Mouse (Mus musculus) WW6 (cell line): Measurements from ENCODE around the gene Rap1gap2.
"Not testable (repeated sequence)": the region's sequence is repeated elsewhere in the genome, so short reads cannot be mapped to it uniquely, and the experiment has no call there.

ENCODE experiments used
- DNase-seq: peaks from one replicate; pipeline ENCODE4 v3.0.0-alpha.2; 2013; ENCODE audit warnings: low read depth, low spot score

Gene Rap1gap2

DNA sequence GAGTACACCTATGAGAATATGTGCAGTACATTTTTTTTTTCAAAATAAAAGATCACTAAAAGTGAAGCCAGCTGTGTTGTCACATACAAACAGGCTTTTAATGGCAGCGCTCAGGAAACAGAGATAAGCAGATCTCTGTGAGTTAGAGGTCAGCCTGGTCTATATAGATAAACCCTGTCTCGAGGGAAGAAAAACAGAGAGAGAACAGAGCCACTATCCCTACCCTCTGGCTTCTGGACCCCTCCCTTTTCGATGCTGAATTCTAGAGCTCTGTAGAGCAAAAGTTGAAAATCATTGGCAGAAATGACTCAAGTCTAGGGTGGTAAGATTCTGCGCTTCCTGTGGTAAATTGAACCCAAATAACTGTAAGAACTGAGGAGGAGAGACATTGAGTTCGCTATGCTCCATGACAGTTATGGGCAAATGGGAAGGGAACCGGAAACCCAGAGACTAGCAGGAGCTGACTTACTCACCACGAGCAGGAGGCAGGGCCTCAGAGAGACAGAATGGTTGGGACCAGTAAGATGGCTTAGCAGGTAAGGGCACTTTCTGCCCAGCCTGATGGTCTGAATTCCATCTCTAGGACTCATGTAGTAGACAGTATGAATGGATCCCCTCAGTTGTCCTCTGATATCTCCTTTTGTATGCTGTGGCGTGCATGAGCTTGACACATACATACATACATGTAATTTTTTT, 11.4 kb upstream of the Rap1gap2 start:
- DNase-seq = no peak

DNA sequence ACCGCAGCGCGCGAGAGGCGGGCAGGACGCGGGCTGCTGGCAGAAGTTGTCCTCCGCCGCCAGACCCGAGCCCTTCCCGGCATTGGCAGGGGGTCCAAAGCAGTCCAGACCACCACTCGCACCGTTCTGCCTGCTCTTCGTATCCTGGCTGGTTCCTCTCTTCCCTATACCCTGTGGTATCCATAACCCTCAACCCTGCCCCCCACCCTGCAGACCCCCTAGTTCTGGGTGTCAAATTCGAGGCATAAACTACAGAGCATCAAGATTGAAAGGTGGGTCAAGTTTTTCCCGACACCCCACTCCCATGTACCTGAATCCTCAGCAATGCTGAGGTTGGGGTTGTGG, 9.2 kb upstream of the Rap1gap2 start:
- no peak for DNase-seq

DNA sequence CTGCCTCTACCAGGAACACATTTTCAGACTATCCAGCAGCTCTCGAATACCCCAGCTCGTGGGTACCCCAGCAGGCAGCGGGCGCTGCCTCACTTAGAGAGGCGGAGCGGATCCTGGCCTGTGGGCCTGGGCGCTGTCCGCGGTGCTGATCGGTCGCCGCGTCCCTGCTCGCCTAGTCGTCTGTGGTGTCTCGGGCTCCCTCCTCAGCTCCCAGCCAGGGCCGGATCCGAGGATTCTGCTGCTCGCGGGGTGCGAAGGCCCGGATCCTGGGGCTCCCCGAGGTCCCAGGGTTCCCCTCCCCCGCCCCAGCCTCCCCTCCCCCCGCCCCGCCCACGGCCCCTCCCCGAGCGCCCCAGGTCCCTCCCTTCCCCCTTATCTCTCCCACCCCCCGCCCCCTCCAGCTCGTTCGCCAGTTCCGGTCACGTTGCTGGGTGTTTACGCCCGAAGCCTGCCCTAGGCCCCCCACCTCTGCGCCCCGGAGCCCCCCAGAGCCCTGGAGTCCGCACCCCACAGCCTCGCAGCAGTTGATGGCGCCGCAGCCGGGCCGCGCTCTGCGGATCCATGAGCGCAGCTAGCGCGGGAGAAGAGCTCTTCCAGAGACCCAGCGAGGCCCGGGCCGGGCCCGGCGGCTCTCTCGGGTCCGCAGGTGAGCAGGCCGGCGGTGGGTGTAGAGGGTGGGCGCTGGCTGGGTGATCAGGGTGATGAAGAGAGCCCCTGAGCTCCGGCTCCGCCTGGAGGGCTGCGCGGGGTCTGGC, 8.7 kb upstream of the Rap1gap2 start, which contains the start of gene Ccdc92b:
Gene Ccdc92b (plus strand): TSS at position 405 of the 755 bp plus-strand sequence.
- DNase-seq = peak; percentile 83

DNA sequence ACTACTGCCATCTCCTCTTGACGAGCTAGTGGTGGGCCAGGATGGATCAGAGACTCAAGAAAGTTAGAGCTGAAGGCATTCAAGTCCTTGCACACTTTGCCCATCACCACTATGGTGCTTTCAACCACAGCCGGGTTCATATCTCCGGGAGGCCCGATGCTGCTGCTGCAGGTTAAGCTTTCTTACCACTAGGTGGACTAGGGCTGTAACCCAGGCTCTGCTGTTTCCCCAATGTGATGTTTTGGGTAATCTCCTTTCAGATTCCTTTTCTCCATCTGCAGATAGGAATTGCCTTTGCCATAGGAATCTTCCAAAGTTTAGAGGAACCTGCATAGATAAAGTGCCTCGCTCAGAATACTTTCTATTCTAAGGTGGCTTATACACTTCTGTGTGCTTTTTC, 4.9 kb upstream of the Rap1gap2 start:
- no peak for DNase-seq

DNA sequence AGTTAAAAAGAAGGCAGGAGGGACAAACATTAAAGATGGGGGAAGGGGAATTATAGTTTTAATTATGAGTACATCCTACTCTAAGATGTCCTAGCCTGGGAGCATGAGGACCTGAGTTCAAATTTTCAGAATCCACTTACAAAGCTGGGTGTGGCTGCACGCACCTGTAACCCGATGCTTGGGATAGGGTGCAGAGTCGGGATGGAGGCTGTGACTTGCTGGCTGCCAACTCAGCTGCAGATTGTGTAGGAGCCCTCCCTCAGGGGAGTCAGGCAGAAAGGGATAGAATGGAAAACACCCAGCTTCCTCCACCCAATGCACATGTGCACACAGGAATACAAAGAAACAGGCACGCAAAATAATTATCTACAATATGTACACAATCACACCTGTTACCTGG, 2.7 kb upstream of the Rap1gap2 start:
- no peak for DNase-seq

DNA sequence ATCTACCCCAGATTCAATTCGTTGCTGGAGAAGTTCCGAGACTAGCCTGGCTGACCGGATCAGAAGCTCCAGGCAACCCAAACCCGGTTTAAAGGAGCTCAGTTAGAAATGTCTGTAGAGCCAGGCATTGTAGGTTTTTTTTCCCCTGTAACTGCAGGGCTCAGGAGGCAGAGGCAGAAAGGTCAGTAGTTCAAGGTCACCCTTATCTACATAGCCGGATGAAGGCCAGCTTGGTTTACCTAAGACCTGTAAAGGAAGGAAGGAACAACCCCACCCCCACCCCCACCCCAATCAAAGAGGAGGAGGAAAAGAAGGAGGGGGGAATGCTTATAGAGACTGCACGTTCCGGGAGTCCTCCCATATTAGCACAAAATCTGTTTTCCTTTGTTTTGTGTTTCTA, 722 bp upstream of the Rap1gap2 start:
- DNase-seq = no peak

DNA sequence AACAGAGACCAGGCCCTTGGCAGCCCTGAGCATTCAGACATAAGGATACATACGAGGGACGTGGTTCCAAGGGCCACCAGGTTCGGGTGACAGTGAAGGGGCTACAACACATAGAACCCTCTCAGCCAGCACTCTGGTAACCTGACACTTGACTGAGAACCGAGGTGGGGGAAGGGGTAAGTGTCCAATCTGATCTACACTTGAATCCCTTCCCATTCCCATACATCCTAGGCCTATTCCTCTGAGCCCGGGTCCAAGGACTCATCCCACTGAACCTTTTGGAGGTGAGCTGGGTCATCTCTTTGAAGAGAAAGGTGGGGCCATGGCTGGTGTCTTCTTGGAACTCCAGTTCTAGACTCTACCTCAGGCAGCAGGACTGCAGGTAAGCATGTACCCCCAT, 647 bp downstream of the Rap1gap2 start:
- peak; percentile 64 for DNase-seq

DNA sequence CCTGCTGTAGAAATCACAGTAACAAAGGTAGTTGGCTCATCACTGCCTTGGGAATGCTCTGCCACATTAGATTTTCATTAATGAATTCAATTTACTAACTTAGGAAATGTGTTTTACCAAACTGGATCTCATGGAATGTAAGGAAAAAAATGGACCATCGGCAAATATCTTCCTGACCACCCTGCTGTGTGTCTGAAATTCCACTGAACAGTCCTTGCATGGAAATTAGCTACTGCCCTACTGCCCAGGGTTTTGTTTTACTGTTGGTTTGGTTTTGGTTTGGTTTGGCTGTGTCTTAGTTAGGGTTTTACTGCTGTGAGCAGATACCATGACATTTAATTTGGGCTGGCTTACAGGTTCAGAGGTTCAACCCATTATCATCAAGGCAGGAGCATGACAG, 8.4 kb downstream of the Rap1gap2 start:
- no peak for DNase-seq

DNA sequence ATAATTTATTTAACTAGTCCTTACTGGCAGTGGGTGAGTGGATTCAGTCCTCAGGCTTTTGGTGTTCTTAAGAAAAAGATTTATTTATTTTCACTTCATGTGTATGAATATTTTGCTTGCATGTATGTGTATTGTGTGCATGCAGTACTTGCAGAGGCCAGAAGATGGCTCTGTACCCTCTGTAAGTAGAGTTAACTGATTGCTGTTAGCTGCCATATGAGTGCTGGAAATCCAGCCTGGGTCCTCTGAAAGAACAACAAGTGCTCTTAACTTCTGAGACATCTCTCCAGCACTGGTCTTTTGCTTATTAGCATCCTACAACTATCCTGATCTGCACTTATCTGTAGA, 12.8 kb downstream of the Rap1gap2 start:
- DNase-seq = no peak

DNA sequence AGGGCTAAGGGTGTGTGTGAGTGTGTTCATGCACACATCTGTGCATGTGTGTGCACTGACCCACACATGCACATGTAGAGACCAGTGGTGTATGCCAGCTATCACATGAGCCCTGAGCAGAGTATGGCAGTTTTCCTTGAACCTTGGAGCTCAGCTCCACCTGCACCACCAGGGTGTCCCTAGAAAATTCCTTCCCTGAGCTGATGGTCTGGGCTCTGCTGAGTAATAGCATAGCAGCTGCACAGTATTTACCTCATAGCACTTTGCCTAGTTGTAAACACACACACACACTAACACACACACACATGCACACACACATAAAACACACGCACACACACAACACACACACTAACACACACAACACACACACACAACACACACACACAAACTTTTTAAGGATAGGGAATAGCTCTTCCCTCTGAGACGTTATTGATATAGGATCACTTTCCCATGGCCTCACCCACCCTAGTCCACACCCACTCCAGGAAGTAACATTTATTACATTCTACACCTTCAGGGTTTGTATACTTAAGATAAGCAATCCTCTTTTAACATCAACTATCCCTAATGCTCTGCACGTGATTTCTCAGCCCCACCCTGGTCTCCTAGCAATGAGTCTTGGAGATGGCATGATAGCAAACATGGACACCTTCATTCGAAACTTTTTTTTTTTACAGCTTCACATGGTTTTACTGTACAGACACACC, 13.3 kb downstream of the Rap1gap2 start:
- no peak for DNase-seq

DNA sequence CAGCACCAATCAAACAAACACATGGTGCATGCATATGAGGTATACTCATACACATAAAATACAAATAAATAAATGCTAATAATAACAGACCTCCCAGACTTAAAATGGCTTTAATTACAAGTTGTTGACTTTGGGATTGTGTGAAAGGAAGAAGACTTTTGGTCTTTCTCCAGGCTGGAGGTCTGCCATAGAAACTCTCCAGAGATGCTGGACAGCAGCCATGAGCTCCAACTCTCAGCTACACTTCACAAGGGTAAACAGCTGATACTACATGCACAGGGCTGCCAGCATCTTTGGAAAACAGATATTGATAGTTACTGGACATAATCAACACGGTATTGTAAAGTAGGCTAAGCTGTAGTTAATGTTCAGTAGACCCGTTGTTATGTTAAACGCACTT, 18.5 kb downstream of the Rap1gap2 start:
- DNase-seq = no peak

DNA sequence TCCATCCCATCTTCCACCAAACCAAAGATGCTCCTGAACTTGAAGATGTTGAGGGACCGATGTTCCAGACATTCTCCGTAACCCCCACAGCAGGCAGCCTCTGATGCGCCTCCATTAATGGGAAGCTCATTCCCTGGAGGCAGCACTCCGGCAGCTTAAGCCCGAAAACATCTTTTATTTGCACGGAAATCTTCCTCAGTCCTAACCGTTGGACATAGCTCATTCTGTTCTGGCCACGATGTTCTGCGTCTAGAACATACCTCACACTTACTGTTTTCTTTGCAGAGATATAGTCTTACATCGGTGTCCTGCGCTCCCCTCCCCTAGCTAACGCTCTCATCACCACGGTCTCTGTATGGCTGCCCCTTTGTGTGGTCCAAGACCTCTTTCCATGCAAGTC, 20.0 kb downstream of the Rap1gap2 start:
- no peak for DNase-seq

DNA sequence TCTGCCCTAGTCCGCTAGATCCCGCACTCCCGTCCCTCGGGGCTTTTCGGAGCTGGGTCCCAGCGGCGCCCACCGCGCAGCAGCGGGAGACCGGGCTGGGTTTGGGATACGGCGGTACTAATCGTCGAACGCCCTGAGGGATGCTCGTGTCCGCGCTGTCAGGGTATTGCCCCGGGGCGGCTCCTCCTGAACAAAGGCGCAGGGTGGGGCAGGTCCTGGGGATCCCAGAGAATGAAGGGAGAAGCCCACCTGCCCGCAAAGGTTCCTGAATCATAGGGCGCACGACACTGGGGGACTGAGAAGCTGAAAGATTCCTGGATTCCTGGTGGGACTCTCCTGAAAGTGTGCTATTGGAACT, 20.5 kb downstream of the Rap1gap2 start:
- DNase-seq = no peak

DNA sequence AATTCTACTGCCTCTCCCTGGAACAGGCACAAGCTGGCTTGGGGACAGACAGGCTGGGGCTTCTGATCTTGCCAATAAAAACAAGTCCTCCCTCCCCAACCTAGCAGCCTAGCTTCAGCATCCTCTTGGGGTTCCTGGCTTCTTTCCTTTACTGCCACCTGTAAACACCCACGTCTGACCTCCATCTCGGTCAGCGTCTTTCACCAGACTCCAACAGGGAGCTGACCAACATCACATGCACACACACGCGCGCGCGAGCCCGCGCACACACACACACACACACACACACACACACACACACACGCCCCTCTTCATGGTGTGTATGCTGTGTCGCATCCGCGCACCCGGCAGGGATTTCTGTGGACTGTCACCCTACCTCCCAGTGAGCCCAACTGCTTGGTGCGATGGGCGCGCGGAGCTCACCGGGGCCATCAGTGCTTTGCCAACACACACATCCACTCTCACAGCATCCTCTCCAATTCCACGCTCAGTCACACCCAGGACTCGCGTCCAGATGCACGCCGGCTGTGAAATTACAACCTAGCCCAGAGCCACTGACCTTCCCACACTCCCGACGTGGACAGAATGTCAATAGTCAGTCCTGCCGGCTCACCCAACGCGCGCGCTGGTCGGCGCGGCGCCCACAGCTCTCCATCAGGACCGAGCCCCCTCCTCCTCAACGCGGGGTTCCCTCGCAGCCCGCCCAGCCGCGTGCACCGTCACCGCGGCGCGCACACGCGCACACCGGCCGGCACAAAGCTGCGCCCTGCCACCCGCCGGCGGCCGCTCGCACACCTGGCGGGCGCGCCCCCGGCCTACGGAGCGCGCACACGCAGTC, 21.1 kb downstream of the Rap1gap2 start:
- DNase-seq = no peak

DNA sequence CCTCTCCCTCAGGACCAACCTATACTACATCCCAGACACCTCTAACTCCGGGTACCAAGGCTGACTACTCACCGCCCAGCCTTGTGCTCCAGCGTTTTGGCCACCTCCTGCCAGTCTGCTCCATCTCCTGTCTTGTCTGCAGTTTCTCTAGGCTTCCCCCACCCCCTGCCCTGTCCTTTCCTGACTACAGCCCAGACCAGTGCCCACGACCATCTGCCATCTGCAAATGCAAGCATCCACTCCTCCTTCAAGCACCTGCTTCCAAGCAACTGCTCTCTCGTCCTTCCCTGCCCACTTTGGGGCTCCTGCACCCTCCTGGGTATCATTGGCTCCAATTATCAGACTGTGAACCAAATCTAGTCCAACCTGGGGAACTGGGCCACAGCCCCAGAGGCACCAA, 24.3 kb downstream of the Rap1gap2 start:
- DNase-seq = no peak

DNA sequence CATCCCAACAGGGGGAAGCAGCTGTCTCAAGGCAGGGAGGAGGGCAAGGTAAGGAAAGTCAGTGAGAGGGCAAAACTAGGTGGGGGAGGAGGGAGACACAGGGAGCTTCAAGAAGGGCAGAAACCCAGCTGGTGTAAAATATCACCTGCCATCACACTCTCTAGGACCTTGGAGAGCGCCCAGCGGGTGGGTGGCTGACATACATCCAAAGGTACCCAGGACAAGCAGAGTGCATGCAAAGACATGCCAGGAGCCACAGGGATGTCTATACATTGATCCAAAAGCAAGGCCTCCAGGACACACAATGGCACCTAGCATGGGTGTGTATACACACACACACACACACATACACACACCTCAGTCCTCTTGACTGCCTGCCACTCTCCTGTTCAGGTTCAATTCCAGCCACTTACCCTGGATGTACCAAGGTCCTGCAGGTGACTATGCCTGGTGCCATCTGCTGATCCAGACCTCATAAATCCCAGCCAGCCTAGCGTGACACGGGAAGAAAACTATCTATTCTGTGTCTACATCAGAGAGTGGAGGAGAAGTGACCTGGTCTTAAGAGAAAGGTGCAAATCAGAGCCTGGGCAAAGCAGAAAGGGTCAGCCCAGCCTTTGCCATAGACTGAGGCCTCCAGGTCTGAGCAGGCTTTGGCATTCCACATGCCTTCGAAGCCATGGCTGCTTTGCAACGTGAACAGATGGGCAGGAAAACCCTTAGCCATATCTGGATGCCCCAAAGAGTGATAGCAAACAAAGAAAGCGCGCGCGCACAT, 25.6 kb downstream of the Rap1gap2 start:
- DNase-seq = peak; percentile 66

DNA sequence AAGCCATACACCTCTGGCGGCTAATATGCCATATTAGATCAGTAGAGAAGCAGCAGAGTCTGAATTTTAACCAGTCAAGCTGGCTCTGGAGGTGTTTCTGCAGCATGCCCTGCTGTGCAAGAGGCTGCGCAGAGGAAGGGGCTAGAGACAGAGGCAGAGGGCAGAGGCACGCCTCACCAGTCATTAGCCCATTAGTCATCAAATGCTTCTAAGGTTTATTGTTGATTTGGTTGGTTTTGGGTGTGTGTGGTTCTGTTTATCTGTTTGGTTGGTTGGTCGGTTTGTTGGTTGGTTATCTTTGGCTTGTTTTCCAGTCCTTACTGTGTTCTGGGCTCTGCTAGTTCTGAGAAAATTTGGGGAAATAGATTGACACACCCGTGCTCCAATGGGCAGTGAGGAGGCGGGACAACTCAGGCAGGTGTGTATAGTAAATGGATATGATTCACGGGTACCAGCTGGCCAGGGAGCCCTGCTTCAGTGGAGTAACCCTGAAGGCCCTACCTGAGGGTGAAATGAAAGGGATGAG, 26.8 kb downstream of the Rap1gap2 start:
- DNase-seq = no peak

DNA sequence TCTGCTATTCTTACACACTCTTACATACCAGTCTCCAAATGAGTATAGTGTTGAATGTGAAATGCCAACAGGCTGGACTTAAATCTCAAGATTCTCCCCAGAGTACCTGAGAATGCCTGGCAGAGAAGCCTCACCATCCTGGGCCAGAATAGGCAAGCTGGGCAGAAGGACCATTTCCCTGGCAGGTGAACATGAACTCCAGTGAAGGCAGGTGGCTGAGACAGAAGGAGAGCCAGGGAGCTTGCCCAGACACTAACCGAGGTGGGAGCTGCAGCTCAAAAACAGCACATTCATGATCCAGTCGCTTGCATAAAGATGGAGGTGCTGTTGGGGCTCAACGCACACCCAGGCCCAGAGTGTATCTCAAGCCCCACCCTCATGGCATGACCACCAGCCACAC, 28.3 kb downstream of the Rap1gap2 start:
- no peak for DNase-seq

DNA sequence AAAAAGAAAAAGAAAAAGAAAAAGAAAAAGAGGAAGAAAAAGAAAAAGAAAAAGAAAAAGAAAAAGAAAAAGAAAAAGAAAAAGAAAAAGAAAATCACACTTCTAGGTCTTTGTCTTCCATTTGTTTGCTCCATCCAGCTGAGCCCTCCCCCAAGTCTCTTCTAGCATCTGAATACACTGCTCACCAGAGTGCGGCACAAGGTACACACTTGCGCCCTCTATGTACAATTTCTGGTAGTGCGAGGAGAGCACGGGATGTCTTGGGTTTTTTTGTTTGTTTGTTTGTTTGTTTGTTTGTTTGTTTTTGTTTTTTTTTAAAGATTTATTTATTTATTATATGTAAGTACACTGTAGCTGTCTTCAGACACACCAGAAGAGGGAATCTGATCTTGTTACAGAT, 29.4 kb downstream of the Rap1gap2 start:
- DNase-seq = not testable (repeated sequence)

DNA sequence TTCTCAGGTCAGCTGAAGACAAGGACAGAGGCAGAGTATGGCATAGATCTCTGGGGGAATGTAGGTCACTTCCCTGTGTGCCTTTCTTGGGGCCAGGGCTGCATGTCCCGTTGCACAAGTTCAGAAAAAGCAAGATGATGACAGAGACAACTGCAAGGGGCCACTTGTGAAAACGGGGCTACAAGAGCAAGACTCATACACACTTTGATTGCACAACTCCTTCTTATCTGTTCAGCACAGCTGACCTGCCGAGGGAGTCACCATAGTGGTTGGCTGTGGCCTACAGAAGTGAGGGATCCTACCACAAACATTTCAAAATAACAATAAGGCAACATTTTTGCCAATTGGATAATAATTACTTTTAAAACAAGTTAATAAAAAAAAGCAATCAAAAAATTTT, 33.6 kb downstream of the Rap1gap2 start:
- no peak for DNase-seq

DNA sequence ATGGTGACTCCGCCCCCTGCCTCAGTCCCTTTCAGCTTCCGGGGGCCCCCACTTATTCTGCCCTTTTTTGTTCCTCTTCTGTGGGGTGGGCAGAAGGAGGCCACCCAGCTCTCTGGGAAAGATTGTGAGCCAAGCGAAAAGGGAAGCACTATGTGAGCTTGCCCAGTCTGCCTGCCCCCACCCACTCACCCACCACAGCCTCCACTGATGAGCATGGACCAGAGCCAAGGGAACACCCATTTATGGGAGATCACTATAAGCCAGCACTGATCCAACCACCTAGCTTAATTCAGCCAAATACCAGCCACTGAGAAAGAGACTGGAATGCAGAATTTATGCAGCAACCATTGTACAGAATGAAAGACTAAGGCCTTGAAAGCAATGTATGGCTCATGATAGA, 34.8 kb downstream of the Rap1gap2 start:
- no peak for DNase-seq
